Mouse (Mus musculus): ENCODE data around the gene Mipep. TPM values are rescaled to one million over a fixed set of nuclear protein-coding genes. Genes with fewer than 3 reads are reported as not detected.

The Mipep gene
- polyA plus RNA-seq, 1 experiment: 3.2 TPM

DNA sequence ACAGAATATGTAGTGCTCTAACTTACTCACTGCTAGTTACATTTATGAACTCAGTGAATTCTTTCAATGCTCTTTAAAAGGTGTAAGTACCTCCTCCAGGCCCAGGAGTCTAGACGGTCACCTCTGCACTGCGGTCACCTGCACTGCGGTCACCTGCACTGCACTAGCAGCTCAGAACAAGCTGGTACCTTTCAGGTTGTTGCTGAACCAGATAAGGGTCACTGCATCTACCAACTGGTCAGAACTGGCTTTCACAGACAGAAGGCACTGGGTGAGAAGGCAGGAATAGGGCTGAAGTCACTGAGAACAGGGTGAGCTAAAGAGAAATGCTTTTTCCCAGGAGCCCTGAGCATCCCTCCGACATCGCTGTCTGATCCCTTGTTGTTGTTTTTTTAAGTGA lies 29.7 kb upstream of the Mipep start:
- Histone ChIP-seq H3K4me3 (ENCODE audit: extremely low read depth, insufficient read depth, insufficient read length) (no peak overlapping the region), H3K36me3 (ENCODE audit: control insufficient read depth, insufficient read depth, low read length) (peaks cover 60% of the 10 kb centered on the region), H3K27ac (ENCODE audit: insufficient read depth, low read length) (no peak overlapping the region), H3K27me3 (ENCODE audit: control insufficient read depth, insufficient read depth, low read length) (no peaks in the 10 kb centered on the region), H3K4me1 (ENCODE audit: control insufficient read depth, insufficient read depth, insufficient read length) (no peaks in the 10 kb centered on the region)
- 98% methylated on average over 5 of the region's 5 CpGs for WGBS
- no peak for DNase-seq (ENCODE audit: low read depth in 1 of 2, low spot score in 2 of 2)
- TF ChIP-seq CTCF (IDR thresholded peaks at IDR 0.05; ENCODE audit: extremely low read depth, insufficient read depth, insufficient read length, insufficient replicate concordance) (no peak), POLR2A (IDR thresholded peaks at IDR 0.05; ENCODE audit: low read depth, low read length) (no peak)

DNA sequence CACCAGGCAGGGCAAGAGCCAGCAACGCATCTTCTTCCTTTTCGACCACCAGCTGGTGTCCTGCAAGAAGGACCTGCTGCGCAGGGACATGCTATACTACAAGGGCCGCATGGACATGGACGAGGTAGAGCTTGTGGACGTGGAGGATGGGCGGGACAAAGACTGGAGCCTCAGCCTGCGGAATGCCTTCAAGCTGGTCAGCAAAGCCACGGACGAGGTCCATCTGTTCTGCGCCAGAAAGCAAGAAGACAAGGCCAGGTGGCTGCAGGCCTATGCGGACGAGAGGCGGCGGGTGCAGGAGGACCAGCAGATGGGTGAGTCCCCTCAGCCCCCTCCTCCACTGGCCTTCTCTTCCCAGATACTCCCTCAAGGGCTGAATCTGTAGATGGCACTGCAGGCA lies 28.1 kb upstream of the Mipep start:
- Histone ChIP-seq H3K27ac (ENCODE audit: insufficient read depth, low read length) (no peak overlapping the region), H3K4me3 (ENCODE audit: extremely low read depth, insufficient read depth, insufficient read length) (no peak overlapping the region), H3K27me3 (ENCODE audit: control insufficient read depth, insufficient read depth, low read length) (no peaks in the 10 kb centered on the region), H3K4me1 (ENCODE audit: control insufficient read depth, insufficient read depth, insufficient read length) (no peaks in the 10 kb centered on the region), H3K36me3 (ENCODE audit: control insufficient read depth, insufficient read depth, low read length) (peaks cover 63% of the 10 kb centered on the region)
- no peak for TF ChIP-seq POLR2A (IDR thresholded peaks at IDR 0.05; ENCODE audit: low read depth, low read length)
- no peak for TF ChIP-seq CTCF (IDR thresholded peaks at IDR 0.05; ENCODE audit: extremely low read depth, insufficient read depth, insufficient read length, insufficient replicate concordance)
- no peak for DNase-seq (ENCODE audit: low read depth in 1 of 2, low spot score in 2 of 2)
- WGBS: 93% methylated on average over 15 of the region's 15 CpGs

DNA sequence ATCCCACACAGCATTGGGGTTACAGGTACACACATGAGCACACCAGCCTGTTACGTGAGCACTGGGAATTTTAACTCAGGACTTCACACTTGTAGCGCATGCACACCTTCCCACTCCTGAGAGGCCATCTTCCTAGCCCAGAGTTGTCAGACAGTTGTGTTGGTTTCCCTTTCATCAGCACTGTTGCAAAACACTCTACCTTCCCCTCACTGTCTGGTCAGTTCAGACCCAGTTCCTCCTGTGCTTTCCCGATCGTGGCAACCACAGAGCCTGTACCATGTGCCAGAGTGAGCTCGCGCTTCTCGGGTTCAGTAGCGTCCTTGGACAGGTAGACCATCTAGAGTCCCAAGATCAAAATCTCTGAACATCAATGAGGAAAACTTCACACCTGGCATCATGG lies 27.1 kb upstream of the Mipep start:
- Histone ChIP-seq H3K36me3 (ENCODE audit: control insufficient read depth, insufficient read depth, low read length) (peaks cover 62% of the 10 kb centered on the region), H3K27me3 (ENCODE audit: control insufficient read depth, insufficient read depth, low read length) (no peaks in the 10 kb centered on the region), H3K4me1 (ENCODE audit: control insufficient read depth, insufficient read depth, insufficient read length) (no peaks in the 10 kb centered on the region), H3K4me3 (ENCODE audit: extremely low read depth, insufficient read depth, insufficient read length) (no peak overlapping the region), H3K27ac (ENCODE audit: insufficient read depth, low read length) (no peak overlapping the region)
- DNase-seq (ENCODE audit: low read depth in 1 of 2, low spot score in 2 of 2): no peak
- TF ChIP-seq CTCF (IDR thresholded peaks at IDR 0.05; ENCODE audit: extremely low read depth, insufficient read depth, insufficient read length, insufficient replicate concordance): no peak
- TF ChIP-seq POLR2A (IDR thresholded peaks at IDR 0.05; ENCODE audit: low read depth, low read length): no peak
- WGBS: 87% methylated on average over 8 of the region's 8 CpGs

DNA sequence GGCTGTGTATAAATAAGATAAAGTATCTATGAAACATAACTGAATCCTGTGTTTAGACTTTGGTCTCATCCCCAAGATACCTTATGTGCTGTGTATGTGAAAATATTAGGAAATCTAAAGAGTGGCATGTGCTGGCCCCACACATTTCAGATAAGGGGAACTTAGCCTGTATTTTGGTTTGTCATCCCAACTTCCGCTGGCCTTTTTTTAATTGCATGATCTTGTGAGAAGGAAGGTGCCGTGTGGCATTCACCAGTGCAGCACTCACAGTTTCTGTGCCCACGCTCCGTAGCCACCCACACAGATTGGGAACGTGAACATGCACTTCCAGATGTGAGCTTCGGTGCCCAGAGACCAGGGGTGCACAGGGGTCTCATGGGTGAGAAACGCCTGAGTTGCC lies 26.7 kb upstream of the Mipep start:
- 89% methylated on average over 7 of the region's 7 CpGs for WGBS
- peaks cover 62% of the 10 kb centered on the region for H3K36me3 ChIP-seq (ENCODE audit: control insufficient read depth, insufficient read depth, low read length)

DNA sequence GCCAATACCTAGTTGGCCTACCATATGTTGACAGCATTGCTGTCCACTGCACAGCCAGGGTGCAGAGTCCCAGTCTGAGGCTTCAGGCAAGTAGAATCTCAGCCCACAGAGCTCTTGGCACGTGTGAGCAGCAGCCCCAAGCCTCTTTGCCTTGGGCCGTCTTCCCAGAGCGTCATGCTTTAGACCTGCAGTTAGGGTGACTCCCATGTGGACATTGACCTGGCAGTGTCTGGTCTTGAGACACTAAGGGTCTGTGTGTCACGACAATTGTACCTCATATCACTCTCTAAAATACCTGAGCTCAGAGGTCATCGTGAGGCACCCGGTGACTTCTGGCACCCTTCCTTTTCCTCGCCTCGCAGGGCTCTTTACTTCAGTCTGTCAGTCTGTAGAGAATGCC lies 25.3 kb upstream of the Mipep start:
- Histone ChIP-seq H3K36me3 (ENCODE audit: control insufficient read depth, insufficient read depth, low read length) (peaks cover 56% of the 10 kb centered on the region), H3K27ac (ENCODE audit: insufficient read depth, low read length) (no peak overlapping the region), H3K4me1 (ENCODE audit: control insufficient read depth, insufficient read depth, insufficient read length) (no peaks in the 10 kb centered on the region), H3K4me3 (ENCODE audit: extremely low read depth, insufficient read depth, insufficient read length) (no peak overlapping the region), H3K27me3 (ENCODE audit: control insufficient read depth, insufficient read depth, low read length) (no peaks in the 10 kb centered on the region)
- no peak for DNase-seq (ENCODE audit: low read depth in 1 of 2, low spot score in 2 of 2)
- WGBS: 96% methylated on average over 8 of the region's 8 CpGs
- TF ChIP-seq CTCF (IDR thresholded peaks at IDR 0.05; ENCODE audit: extremely low read depth, insufficient read depth, insufficient read length, insufficient replicate concordance) (no peak), POLR2A (IDR thresholded peaks at IDR 0.05; ENCODE audit: low read depth, low read length) (no peak)

More for the DNA sequence above, 26.7 kb upstream of the Mipep start:
- no peak for TF ChIP-seq CTCF (IDR thresholded peaks at IDR 0.05; ENCODE audit: extremely low read depth, insufficient read depth, insufficient read length, insufficient replicate concordance)
- no peak for TF ChIP-seq POLR2A (IDR thresholded peaks at IDR 0.05; ENCODE audit: low read depth, low read length)
- no peak for DNase-seq (ENCODE audit: low read depth in 1 of 2, low spot score in 2 of 2)
- H3K4me1 ChIP-seq (ENCODE audit: control insufficient read depth, insufficient read depth, insufficient read length): no peaks in the 10 kb centered on the region
- no peak overlapping the region for H3K27ac ChIP-seq (ENCODE audit: insufficient read depth, low read length)
- no peaks in the 10 kb centered on the region for H3K27me3 ChIP-seq (ENCODE audit: control insufficient read depth, insufficient read depth, low read length)
- H3K4me3 ChIP-seq (ENCODE audit: extremely low read depth, insufficient read depth, insufficient read length): no peak overlapping the region

- TF ChIP-seq POLR2A (IDR thresholded peaks at IDR 0.05; ENCODE audit: low read depth, low read length) (no peak), CTCF (IDR thresholded peaks at IDR 0.05; ENCODE audit: extremely low read depth, insufficient read depth, insufficient read length, insufficient replicate concordance) (no peak)
- H3K36me3 ChIP-seq (ENCODE audit: control insufficient read depth, insufficient read depth, low read length): peaks cover 38% of the 10 kb centered on the region
- WGBS: 86% methylated on average over 10 of the region's 10 CpGs
- no peak overlapping the region for H3K27ac ChIP-seq (ENCODE audit: insufficient read depth, low read length)
- H3K4me3 ChIP-seq (ENCODE audit: extremely low read depth, insufficient read depth, insufficient read length): no peak overlapping the region
- no peak for DNase-seq (ENCODE audit: low read depth in 1 of 2, low spot score in 2 of 2)
- H3K27me3 ChIP-seq (ENCODE audit: control insufficient read depth, insufficient read depth, low read length): no peaks in the 10 kb centered on the region
- H3K4me1 ChIP-seq (ENCODE audit: control insufficient read depth, insufficient read depth, insufficient read length): no peaks in the 10 kb centered on the region
Measured at GRCm38 (mm10) chr14:60761801-60762200, 22.6 kb upstream of the Mipep start.

GRCm38 (mm10) chr14:60762754-60763153 lies 21.6 kb upstream of the Mipep start:
- WGBS: 90% methylated on average over 7 of the region's 7 CpGs
- Histone ChIP-seq H3K36me3 (ENCODE audit: control insufficient read depth, insufficient read depth, low read length) (peaks cover 35% of the 10 kb centered on the region), H3K4me3 (ENCODE audit: extremely low read depth, insufficient read depth, insufficient read length) (no peak overlapping the region), H3K4me1 (ENCODE audit: control insufficient read depth, insufficient read depth, insufficient read length) (no peaks in the 10 kb centered on the region), H3K27me3 (ENCODE audit: control insufficient read depth, insufficient read depth, low read length) (no peaks in the 10 kb centered on the region), H3K27ac (ENCODE audit: insufficient read depth, low read length) (no peak overlapping the region)
- no peak for TF ChIP-seq CTCF (IDR thresholded peaks at IDR 0.05; ENCODE audit: extremely low read depth, insufficient read depth, insufficient read length, insufficient replicate concordance)
- no peak for TF ChIP-seq POLR2A (IDR thresholded peaks at IDR 0.05; ENCODE audit: low read depth, low read length)
- DNase-seq (ENCODE audit: low read depth in 1 of 2, low spot score in 2 of 2): no peak
